Mouse (Mus musculus): ENCODE measurements around the gene Impdh2. TPM values are rescaled to one million over a fixed set of nuclear protein-coding genes. Genes with fewer than 3 reads are reported as not detected.

The Impdh2 gene
- total RNA-seq (2014; rRNA removed; ENCODE audit: low replicate concordance) (69.2 and 87.5 TPM in 2 replicates), polyA plus RNA-seq (2015; fragmentation: Nextera tagmentation; extraction: Ambion mirVana) (52.6 and 54.7 TPM in 2 replicates)

DNA sequence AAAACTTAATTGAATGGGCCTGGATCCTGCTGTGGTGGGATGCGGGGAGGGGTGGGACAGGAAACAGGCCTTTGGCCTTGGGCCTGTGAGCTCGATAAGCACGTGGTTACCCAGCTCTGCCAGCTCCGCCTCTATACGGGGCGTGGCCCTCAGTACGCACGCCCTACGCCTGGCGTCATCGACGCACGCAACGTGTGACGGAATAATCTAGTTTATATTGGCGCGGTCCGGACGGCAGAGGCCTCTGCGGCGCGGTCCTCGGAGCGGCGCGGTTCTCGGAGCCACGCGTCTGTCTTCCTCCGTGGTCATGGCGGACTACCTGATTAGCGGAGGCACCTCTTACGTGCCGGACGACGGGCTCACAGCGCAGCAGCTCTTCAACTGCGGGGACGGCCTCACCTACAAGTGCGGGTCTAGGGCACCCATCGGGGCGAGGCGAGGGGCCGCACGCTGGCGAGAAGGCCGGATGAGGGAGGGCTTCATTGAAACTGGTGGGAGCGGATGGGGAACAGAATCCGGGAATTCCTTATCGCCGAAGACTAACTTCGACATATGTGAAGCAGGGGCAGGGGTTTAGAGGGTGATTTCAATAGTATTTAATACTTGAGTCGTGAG, at the start of gene Impdh2:
TSS of gene Impdh2 (plus strand) at position 60 of the 615 bp plus-strand sequence.
- DNase-seq (ENCODE audit: low spot score): peak; percentile 95
- Histone ChIP-seq H3K4me2 (ENCODE audit: low read depth, low read length) (peak within 1 kb of the TSS; percentile 87), H3K36me3 (replicated peaks; ENCODE audit: control insufficient read depth, insufficient read depth, low read length) (peaks cover 75% of the 10 kb centered on the region), H3K4me1 (ENCODE audit: control insufficient read depth, insufficient read depth) (peaks cover 8% of the 10 kb centered on the region), H3K27ac (ENCODE audit: low read depth) (peak within 1 kb of the TSS; percentile 75), H3K27me3 (ENCODE audit: control insufficient read depth, insufficient read depth, low read length) (no peaks in the 10 kb centered on the region), H3K4me3 (ENCODE audit: low read depth, low read length) (peak within 1 kb of the TSS; percentile 65), H3K9ac (replicated peaks; ENCODE audit: low read depth, low read length) (peak within 1 kb of the TSS; percentile 74), H3K9me3 (replicated peaks; ENCODE audit: control insufficient read depth, low read length) (no peaks in the 10 kb centered on the region)
- WGBS: under 1% methylated on average over 53 of the region's 53 CpGs
- no peak for TF ChIP-seq EP300 (IDR thresholded peaks at IDR 0.05; ENCODE audit: low read depth)
- TF ChIP-seq CTCF (IDR thresholded peaks at IDR 0.05; ENCODE audit: low read depth): no peak
- peak; percentile 99 for ATAC-seq (ENCODE audit: insufficient read depth, low read depth)

DNA sequence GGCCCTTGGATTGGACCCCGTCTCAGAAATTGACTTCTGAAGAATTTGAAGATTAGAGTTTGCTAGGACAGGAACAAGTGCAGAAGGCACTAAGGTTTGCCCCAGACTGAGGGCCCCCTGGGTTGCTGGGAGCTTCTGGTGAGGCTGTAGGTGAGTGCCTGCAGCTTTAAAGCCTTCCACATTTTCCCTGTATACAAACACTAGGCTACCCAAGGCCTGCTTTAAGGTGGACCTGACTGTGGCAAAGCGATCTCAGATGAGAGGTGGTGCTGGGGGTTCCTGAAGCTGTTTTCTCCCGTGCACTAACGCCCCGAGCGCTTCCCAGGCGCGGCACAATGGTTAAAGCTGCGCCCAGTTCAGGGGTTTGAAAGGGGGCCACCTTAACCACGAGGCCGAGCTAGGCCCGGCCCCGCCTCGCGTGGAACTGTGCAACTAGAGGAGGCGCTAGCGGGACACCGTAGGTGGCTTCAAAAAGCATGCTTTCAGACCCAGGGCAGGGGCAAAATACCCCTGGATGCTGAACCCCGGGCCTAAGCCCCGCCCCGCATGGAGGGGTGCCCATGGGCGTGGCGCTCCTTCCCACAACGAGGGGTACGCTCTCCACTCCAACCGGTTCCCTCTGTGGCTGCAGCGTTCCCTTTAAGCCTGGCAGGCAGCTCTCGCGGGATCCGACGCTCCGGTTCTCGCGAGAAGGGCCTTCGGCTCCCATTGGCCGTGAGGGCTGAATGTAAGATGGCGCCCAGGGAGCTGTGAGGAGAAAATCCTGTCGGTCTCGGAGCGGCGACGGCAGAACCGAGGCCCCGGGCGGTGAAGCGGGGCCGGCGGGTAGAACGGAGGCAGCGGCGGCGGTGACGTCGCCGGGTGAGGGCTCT, 43.5 kb upstream of the Impdh2 start, which contains the start of gene Qrich1:
TSS of gene Qrich1 (plus strand) at position 427 of the 872 bp plus-strand sequence.
- Histone ChIP-seq H3K9ac (replicated peaks; ENCODE audit: low read depth, low read length) (peak within 1 kb of the TSS; percentile 90), H3K4me3 (ENCODE audit: low read depth, low read length) (peak within 1 kb of the TSS; percentile 91), H3K27me3 (ENCODE audit: control insufficient read depth, insufficient read depth, low read length) (no peaks in the 10 kb centered on the region), H3K9me3 (replicated peaks; ENCODE audit: control insufficient read depth, low read length) (no peaks in the 10 kb centered on the region), H3K27ac (ENCODE audit: low read depth) (peak within 1 kb of the TSS; percentile 98), H3K4me1 (ENCODE audit: control insufficient read depth, insufficient read depth) (0 out of 2 replicates have a peak, but pooled peaks cover 6% of the 10 kb centered on the region), H3K36me3 (replicated peaks; ENCODE audit: control insufficient read depth, insufficient read depth, low read length) (peaks cover 50% of the 10 kb centered on the region), H3K4me2 (ENCODE audit: low read depth, low read length) (peak within 1 kb of the TSS; percentile 66)
- 1% methylated on average over 55 of the region's 55 CpGs for WGBS
- peak; percentile 96 for DNase-seq (ENCODE audit: low spot score)
- ATAC-seq (ENCODE audit: insufficient read depth, low read depth): peak; percentile 94
- peak; percentile 100 for TF ChIP-seq EP300 (IDR thresholded peaks at IDR 0.05; ENCODE audit: low read depth)
- TF ChIP-seq CTCF (IDR thresholded peaks at IDR 0.05; ENCODE audit: low read depth): no peak

DNA sequence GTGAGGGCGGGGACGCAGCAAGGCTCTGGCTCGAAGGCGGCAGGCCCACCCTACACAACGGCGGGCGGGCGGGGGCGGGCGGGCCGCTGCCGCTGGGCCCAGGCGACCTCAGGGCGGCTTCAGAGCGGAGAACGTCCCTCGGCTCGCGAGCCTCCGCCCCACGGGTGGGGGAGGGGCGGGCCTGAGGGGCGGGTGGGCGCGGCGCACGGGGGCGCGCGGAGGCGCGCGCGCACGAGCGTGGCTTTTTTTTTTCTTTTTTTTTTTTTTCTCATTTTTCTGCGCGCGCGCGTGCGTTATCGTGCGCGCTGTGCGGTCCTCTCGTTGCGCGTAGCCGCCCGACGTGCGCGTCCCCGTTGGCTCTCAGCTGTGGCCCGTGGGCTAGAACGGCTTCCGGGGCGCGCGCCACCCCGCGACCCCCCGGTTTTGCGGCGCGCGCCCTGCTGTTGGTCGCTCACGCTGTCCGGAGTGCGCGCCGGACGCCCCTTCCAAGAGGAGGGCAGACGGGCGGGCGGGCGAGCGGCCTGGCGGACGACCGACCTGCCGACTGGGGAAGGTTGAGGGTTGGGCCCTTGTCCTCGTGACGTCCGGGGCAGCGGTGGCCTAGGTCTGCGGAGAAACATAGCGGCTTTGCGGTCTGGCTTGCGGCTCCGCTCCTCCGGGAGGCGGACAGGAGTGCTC, 42.7 kb upstream of the Impdh2 start:
- Histone ChIP-seq H3K27me3 (ENCODE audit: control insufficient read depth, insufficient read depth, low read length) (no peaks in the 10 kb centered on the region), H3K36me3 (replicated peaks; ENCODE audit: control insufficient read depth, insufficient read depth, low read length) (peaks cover 42% of the 10 kb centered on the region), H3K4me3 (ENCODE audit: low read depth, low read length) (peak overlapping the region; percentile 91), H3K4me1 (ENCODE audit: control insufficient read depth, insufficient read depth) (0 out of 2 replicates have a peak, but pooled peaks cover 10% of the 10 kb centered on the region), H3K9me3 (replicated peaks; ENCODE audit: control insufficient read depth, low read length) (no peaks in the 10 kb centered on the region), H3K4me2 (ENCODE audit: low read depth, low read length) (peak overlapping the region; percentile 66), H3K9ac (replicated peaks; ENCODE audit: low read depth, low read length) (peak overlapping the region; percentile 90), H3K27ac (ENCODE audit: low read depth) (peak overlapping the region; percentile 98)
- 0 out of 2 replicates have a peak, but pooled peaks have one; percentile 12 for TF ChIP-seq EP300 (IDR thresholded peaks at IDR 0.05; ENCODE audit: low read depth)
- TF ChIP-seq CTCF (IDR thresholded peaks at IDR 0.05; ENCODE audit: low read depth): no peak
- DNase-seq (ENCODE audit: low spot score) (peak; percentile 49), ATAC-seq (ENCODE audit: insufficient read depth, low read depth) (peak; percentile 70)
- WGBS: under 1% methylated on average over 52 of the region's 95 CpGs

DNA sequence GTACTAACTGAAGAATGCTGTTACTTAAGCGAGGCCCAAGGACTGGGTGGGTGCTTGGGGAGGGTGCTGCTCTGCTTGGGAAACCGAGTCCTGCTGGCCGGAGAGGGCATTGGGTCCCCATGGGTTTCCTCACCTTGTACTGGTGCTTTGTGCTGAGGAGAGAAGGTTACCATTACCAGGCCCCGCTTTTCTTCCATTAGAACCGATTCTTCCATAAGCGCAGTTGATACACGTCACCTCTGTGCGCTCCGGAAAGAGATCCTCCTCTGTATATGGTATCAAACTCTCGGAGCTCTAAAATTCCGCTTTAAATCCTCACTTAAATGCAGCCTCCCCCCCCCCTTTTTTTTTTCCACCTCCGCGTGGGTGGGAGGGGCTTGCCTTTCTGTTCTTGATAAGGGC, 42.2 kb upstream of the Impdh2 start:
- H3K9me3 ChIP-seq (replicated peaks; ENCODE audit: control insufficient read depth, low read length): no peaks in the 10 kb centered on the region
- ATAC-seq (ENCODE audit: insufficient read depth, low read depth): peak; percentile 25; the same call in 1 of the 2 replicates
- peak overlapping the region; percentile 66 for H3K4me2 ChIP-seq (ENCODE audit: low read depth, low read length)
- H3K27ac ChIP-seq (ENCODE audit: low read depth): peak overlapping the region; percentile 98
- 0 out of 2 replicates have a peak, but pooled peaks cover 10% of the 10 kb centered on the region for H3K4me1 ChIP-seq (ENCODE audit: control insufficient read depth, insufficient read depth)
- no peaks in the 10 kb centered on the region for H3K27me3 ChIP-seq (ENCODE audit: control insufficient read depth, insufficient read depth, low read length)
- peak overlapping the region; percentile 91 for H3K4me3 ChIP-seq (ENCODE audit: low read depth, low read length)
- WGBS: 0% methylated on average over 13 of the region's 13 CpGs
- TF ChIP-seq CTCF (IDR thresholded peaks at IDR 0.05; ENCODE audit: low read depth) (no peak), EP300 (IDR thresholded peaks at IDR 0.05; ENCODE audit: low read depth) (no peak)
- peak overlapping the region; percentile 90 for H3K9ac ChIP-seq (replicated peaks; ENCODE audit: low read depth, low read length)
- peaks cover 37% of the 10 kb centered on the region for H3K36me3 ChIP-seq (replicated peaks; ENCODE audit: control insufficient read depth, insufficient read depth, low read length)
- peak; percentile 75 for DNase-seq (ENCODE audit: low spot score)

DNA sequence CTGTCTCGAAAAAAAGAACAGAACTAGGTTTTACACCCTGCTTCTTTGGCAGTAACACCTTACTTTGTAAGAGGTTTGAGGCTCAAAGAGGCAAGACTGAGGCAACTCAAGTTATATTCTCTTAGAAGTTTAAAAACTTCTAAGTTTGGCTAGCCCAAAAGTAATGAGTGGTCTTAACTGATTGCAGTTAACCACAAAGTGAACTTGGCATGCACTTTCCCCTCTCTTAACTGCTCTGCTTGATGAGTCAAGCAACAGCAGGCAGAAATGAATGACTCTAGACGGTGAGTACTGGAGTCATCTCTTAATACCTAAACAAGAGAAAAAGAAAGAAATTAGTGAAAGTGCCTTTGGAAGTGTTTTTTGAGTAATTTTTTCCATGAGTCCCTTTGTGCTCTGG, 38.5 kb upstream of the Impdh2 start:
- H3K4me3 ChIP-seq (ENCODE audit: low read depth, low read length): no peak overlapping the region
- H3K36me3 ChIP-seq (replicated peaks; ENCODE audit: control insufficient read depth, insufficient read depth, low read length): peaks cover 13% of the 10 kb centered on the region; the same call in 1 of the 2 replicates
- H3K9ac ChIP-seq (replicated peaks; ENCODE audit: low read depth, low read length): no peak overlapping the region
- no peak overlapping the region for H3K4me2 ChIP-seq (ENCODE audit: low read depth, low read length)
- H3K27me3 ChIP-seq (ENCODE audit: control insufficient read depth, insufficient read depth, low read length): no peaks in the 10 kb centered on the region
- peaks cover 15% of the 10 kb centered on the region; the same call in 1 of the 2 replicates for H3K4me1 ChIP-seq (ENCODE audit: control insufficient read depth, insufficient read depth)
- no peak for DNase-seq (ENCODE audit: low spot score)
- WGBS: 66% methylated on average over 2 of the region's 2 CpGs
- no peak for ATAC-seq (ENCODE audit: insufficient read depth, low read depth)
- H3K9me3 ChIP-seq (replicated peaks; ENCODE audit: control insufficient read depth, low read length): no peaks in the 10 kb centered on the region
- TF ChIP-seq CTCF (IDR thresholded peaks at IDR 0.05; ENCODE audit: low read depth) (no peak), EP300 (IDR thresholded peaks at IDR 0.05; ENCODE audit: low read depth) (no peak)
- no peak overlapping the region for H3K27ac ChIP-seq (ENCODE audit: low read depth)

All from heart, postnatal 0 days (tissue).